Mouse (Mus musculus) heart, postnatal 4 days (tissue): ENCODE measurements around the gene Dpf3. TPM values are rescaled to one million over a fixed set of nuclear protein-coding genes. Genes with fewer than 3 reads are reported as not detected.
A peak's percentile ranks its signal among the peaks of the same experiment; 100 is the strongest.

Experiments
- DNase-seq: peaks from one replicate; pipeline ENCODE4 v3.0.0; 2021
- total RNA-seq, 2 experiments: library from RNA; stranded (reverse); gene quantifications; 2 replicates each; pipeline ENCODE4 v1.2.3; 2021

The Dpf3 gene
- total RNA-seq, result 10 to 100 TPM; 19.6 to 20.2 TPM

DNA sequence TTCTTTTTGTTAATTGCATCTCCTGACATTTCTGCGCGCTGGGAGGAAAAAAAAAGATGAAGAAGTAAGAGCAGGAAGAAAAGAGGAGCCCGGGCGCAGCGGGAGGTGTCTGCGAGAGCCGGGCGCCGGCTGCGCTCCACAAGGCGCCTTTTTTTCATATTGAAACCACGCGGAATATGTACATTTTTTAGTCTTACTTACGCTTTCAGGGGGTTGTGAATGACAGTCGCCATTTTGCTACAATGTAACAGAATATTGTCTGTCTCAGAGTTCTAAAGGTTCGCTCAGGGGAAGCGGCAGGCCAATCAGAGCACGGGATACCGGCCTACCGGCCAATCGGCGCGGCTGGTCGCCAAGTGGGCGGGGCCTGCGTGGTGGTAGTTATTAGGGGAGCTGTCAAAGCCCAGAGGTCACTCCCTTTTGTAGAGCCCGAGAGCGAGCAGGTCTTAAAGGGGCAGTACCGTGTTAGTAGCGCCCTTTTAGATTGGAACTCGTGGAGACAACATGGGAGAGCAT is at the start of gene Dpf3:
TSS of gene Dpf3 (minus strand) at position 241 of the 516 bp plus-strand sequence.
- peak; percentile 100 for DNase-seq

DNA sequence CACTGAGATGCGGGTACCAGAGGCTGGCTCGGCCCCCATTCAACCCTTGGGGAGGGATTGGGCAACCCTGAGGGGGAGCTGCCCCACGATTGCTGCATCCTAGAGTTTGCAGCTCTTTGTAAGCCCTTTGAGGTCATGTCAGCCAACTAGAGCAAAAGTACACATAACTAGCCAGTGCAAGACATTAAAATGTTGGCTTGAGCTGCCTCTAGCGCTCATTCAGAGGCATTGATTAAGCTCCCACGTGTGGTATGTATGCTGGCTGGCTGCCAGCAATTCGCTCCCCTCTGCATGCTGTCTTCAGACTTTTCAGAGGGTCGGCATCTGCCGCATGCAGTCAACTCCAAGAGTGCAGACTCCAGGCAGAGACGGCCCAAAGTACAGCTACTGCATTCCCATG is 48.5 kb upstream of the Dpf3 start:
- DNase-seq, result no peak

DNA sequence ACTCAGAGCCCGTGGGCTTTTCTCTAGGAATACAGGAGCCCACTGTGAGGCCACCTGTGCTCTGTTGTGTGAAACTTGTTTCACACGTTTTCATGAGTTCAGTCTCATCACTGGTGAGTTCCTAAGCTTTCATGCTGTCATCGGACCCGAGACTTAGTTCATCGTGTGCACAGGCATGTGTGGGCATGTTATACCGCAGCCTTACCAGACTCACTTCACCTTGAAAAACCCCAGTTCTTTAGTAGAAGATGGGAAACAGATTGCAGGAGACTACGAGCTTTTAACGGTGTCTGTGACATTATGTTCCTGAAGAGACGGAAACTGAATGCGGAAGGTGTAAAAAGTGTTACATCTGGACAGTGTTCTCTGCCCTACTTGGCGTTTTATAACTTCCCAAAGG is 47.9 kb upstream of the Dpf3 start:
- no peak for DNase-seq

DNA sequence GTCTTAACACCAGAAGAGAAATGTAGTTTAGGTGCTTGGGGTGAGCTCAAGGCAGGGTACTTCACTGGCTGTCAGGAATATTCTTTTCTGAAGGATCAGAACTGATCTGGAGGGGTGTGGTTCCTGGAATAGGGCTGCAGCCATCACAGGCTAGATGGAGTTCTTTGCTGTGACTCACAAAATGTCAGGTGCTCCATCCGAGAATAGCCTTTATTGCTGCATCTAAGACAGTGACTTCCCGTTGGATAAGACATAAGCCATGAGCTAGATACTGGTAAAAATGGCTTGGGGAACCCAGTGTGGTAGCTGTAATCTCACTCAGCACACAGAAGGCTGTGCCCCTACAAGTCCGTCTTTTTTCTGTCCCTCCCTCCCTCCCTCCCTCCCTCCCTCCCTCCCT is 46.7 kb upstream of the Dpf3 start:
- no peak for DNase-seq

DNA sequence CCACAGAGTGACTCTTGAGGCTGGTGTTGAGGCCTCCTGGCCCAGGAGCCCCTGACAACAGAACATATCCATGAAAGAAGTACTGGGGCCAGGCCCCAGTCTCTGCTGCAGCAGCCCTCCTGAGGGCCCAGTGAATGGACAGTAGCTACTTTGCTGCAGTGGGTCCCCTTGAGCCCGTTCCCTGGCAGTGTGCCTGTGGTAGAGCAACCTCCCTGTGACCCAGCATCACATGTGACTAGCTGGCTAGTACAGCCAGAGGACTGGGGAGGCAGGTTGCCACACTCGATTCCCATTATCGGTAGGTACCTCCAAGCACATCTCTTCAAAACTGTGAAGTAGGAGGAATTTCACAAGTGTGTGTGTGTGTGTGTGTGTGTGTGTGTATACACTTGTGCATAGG is 45.5 kb upstream of the Dpf3 start:
- DNase-seq, result peak; percentile 53

DNA sequence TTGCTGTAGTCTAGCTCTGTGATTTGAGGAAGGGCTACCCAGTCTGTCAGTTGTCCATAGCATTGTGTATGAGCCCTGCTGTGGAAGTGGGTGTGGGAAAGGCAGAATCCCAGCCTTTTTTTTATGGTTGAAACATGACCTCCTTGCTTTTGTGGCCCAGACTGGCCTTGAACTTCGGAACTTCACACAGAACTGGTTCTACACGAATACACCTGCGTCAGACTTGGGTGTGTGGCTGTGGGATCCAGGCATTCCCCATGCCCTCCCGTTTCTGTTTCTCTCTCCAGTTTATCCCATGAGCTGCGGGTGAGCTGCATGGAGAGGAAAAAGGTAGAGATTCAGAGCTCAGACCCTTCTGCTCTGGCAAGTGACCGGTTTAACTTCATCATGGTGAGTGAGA is 44.5 kb upstream of the Dpf3 start:
- DNase-seq, result no peak

DNA sequence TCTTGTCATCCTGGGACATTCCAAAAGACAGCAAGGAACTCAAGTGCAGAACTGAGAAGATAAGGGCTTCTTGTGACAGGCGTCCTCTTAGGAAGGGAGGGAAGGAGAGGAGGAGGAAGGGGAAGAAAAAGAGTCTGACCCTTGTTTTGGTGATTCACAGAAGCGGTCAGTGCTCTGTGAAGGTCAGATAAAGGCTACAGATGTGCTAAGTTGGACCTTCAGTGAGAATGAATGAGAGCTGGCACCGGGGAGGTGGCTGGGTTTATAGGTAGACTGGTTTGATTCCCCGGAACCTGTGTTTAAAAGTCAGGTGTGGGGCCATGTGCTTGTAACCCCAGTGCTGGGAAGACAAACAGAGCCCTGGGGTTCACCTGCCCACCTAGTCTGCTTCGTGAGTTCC is 41.1 kb upstream of the Dpf3 start:
- no peak for DNase-seq

DNA sequence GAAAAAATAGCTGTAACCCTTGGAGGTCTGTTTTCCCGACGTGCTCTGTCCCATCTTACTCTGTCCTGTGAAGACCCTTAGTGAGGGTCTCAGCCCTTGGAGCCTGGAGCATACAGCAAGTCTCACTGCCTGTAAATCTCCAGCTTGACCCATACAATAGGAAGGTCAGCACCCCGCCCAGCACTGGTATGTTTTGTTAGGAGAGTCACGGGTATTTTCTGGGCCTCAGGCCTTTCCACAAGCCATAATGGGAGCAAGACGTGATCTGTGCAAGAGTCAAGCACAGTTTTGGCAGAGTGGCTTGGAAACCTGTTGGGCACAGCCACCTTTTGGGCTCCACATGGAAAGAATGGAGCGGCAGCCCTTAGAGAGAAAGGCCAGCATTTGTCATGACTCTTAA is 40.3 kb upstream of the Dpf3 start:
- no peak for DNase-seq

DNA sequence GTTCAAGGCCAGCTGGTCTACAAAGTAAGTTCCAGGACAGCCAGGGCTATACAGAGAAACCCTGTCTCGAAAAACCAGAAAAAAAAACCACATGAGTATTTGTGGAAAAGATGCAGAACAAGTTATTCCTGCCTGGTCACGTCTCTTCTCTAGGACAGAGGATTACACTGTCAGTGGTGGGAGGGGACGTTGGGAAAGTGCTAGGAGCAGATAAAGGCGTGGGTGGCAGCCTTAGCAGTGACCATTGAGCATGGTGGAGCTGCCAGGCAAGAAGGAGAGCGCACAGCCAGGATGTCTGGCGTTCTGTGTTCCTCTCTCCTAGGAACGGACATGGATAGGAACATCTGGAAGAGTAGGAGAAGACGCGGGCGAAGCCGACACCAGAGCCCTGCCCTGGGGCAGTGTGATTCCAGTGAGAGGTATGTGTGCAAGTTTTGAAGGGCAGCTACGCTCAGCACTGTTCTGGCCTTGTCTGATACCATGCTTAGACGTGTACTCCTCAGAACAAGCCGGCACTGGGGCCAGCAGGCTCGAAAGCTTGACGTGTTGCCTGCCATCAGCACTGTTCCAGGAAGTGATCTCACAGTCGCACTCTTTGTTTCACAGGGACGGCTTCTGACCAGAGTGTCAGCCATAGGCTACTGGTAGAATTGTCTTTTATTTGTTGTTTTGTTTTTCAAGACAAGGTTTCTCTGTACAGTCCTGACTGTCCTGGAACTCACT is 38.5 kb upstream of the Dpf3 start:
- DNase-seq, result no peak

DNA sequence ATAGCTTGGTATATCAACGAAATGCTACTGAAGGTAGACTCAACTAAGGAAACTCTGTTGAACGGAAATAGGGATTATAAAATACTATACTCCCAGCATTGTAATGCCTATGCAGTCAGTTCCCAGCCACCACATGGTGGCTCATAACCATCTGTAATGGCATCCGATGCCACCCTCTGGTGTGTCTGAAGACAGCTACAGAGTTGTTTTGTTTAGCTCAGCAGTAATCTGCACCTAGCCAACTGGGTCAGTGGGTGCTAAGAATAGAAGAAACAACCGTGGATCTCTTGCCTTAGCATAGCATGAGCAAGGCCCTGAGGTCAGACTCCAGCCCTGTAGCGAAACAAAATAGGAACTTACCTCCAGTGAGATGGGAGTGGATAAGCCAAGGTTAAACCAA is 36.8 kb upstream of the Dpf3 start:
- no peak for DNase-seq

DNA sequence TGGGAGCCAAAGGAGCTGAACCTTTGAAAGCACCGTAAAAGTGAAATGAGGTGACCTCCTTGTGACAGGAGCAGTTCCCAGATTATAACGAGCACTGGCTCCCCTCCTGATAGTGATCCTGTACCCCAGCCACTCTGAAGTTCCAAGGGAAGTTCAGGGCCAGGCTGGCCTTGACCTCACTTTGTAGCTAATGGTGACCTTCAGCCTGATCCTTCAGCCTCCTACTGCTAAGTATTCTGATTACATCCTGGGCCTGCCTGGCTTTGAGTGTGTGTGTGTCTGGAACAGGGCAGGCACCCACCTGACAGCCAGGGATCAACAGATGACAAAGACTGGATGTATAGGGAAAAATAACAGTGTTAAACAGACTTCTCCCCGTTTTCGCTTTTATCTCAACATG is 36.4 kb upstream of the Dpf3 start:
- no peak for DNase-seq

DNA sequence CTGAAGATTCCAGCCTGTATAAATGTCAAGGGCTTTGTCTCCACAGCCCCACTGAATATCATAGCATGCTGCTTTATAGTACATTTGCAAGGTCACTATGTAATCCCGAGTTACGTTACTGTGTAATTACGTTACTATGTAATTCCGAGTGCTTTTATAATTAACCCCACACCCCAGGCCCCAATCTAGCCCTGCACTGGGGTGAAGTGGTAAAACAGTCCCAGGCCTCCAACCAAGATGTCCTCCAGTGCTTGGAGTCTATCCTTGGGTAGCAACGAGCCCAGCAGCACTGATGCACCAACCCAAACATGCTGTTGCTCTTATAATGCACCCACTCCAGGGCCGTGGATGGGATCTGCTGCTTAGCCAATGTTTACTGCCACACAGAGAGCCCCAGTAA is 35.5 kb upstream of the Dpf3 start:
- DNase-seq, result no peak

DNA sequence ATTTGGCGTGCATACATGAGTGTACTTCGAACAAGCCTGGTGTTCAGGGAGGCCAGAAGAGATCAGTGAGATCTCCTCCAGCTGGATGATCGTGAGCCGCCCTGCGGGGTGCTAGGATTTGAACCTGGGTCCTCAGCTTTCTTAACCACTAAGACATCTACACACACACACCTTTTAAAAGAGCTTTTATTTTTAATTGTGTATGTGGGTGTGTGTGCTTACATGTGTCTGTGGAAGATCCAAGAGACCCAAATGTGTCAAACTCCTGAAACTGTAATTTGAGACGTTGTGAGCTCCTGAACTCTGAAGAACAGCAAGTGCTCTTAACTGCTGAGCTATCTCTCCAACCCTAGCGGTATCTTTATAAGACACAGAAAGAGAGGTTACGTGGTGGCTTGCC is 33.6 kb upstream of the Dpf3 start:
- DNase-seq, result no peak

DNA sequence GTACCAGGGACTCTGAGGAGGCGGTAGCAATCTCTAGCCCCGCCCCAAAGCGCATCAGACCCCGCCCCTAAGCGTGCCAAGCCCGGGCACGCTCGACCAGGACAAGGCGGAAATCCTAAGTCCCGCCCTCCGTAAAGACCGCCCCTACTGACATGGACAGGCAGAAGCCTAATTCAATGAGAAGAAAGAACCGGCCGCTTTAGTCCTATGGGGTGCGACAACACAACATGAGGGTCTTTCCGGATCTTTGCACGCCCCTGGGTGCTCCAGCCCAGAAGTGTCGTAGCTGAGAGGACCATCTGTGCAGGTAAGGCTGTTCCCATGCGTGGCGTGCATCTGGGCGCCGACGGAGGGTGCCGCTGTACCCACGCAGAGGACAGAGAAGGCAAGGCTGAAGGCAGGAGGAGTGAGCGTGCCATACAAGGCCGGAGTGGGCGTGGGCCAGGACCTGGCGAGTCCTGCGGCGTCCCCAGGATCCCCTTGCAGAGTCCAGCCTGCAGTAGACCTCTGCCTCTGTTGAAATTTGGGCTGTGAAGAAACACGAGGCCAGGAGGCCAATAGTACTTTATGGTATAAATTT is 32.9 kb upstream of the Dpf3 start, which contains the start of gene Dcaf4:
TSS of gene Dcaf4 (plus strand) at position 156 of the 580 bp plus-strand sequence.
- peak; percentile 99 for DNase-seq

DNA sequence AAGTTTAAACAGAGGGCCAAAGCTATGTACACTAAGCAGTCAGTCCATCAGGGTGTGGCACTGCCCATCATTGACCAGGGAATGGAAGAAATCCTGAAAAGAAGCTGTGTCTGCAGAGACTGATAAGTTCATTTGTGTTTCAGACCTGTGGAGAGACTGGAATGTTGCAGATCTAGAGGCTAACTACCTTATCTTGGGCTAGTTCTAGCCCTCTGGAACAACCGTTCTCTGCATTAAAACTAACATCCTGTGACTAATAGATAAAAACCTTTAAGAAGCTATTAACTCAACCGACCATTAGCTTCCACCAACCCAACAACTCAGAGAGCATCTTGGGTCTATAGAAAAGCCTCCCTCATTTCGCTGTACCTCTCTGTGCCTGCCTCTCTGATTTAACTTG is 30.1 kb upstream of the Dpf3 start:
- DNase-seq, result no peak

DNA sequence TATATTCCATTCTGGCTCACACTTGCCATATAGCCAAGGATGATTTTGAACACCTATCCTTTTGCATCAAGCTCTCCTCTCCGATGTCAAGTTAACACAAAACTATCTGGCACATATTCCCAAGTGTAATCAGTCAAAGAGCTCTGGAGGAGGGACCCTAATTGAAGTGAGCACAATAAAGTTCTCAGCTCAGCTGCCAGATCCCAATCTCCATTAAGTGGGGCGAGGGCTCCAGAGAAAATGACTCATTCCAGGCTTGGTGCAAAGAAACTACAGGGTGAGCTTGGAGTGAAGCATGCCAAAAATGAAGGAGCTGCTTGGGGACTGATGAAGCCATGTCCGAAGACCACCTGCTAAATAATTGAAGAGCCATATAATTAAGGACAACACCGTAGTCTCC is 26.7 kb upstream of the Dpf3 start:
- no peak for DNase-seq

DNA sequence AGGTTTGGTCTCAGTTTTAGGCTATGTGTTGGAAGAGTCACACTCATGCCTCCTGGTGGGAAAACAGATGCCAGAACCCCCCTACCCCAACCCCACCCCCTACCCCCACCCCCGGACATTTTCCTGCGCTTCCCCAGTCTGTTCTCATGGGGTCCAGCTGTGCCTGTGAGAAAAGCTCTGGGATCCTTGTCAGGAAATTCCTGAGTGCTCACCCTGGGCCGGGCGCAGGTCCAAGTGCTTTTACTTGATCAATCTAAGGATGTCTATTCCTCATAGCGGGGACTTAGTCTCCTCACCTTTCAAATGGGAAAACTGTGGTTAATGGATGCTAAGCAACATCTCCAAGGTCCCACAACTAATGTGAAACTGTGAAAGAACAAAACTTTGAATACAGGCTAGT is 25.7 kb upstream of the Dpf3 start:
- peak; percentile 51 for DNase-seq

DNA sequence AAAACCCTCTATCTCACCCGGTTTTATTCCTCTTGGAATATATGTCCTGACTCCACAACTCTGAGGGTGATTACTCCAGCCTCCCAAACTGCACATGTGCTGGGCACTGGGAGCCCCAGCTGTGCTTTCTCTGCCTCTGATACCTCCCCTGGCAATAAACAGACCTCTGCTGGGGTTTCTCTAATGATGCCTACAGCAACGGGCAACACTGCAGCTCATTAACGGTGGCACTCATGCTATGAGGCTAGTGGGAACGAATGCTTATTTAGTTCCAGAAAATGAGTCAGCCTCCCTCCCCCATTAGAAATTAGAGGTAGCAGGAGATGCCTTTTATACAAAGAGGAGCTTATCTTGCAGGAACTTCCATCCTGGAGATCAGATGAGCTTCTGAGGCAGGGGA is 25.3 kb upstream of the Dpf3 start:
- no peak for DNase-seq

DNA sequence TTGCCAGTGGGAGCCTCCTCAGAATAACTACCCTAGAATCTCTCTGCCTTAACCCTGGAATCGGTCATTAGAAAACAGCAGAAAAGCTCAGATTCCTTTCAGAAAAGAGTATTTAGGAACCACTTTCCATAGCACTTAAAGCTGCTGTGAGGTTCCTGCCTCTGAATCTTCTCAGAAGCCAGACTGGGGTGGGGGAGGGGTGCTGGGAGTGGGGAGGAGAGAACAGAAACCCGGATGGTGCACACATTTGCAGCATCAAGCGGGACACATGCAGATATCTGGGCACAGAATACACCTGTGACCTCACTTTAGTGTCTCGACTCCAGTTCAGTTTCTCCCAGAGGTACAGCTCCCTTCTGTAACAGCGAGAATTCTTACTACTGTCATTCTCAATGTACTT is 23.1 kb upstream of the Dpf3 start:
- DNase-seq, result no peak

DNA sequence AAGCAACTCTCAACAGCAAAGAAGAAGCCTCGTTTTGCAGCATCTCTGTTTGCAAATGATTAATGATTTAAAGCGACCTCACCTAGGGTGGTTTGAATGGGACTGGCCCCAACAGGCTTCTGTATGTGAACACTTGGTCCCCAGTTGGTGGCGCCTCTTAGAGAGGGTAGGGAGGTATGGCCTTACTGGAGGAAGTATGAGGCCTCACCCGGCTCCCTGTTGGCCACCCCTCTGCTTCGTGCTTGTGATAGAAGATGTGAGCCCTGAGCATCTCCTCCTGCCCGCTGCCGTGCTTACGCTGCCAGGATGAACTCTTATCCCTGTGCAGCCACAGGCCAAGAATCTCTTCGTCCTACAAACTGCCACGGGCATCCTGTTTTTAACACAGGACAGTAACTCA is 19.0 kb upstream of the Dpf3 start:
- DNase-seq, result no peak

DNA sequence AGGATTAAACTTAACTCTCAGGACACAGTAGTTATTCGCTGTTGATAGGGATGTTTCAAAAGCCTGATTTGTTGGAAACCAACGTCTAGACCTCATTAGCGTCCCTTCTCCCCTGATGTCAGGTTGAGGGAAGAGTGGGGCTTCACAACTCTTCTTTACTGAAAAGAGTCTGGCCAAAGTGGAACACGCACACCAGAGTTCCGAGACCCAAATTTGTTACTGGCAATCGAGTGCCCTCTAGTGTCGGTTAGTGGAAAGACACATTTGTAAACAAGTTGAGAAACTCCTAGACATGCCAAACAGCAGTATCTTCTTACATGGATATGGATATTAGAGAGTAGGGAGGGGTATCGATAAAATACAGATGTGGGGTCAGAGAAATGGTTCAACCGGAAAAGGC is 14.7 kb upstream of the Dpf3 start:
- peak; percentile 74 for DNase-seq

DNA sequence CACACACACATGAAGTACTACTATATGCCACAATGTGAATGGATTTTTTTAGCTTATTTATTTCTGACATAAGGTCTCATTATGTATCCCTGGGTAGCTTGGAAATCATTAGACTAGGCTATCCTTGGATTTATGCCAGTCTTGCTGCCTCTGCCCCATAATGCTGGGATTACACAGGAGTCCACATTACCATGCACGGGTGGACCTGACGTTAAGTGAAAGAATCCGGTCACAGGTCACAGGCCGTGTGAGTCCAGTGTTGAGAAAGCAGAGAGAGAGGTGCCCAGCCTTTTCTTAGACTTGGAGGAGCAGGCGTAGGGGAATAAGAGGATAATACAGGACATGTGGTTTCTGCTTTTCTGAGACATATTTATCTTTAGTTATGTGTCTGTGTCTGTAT is 11.7 kb upstream of the Dpf3 start:
- no peak for DNase-seq

DNA sequence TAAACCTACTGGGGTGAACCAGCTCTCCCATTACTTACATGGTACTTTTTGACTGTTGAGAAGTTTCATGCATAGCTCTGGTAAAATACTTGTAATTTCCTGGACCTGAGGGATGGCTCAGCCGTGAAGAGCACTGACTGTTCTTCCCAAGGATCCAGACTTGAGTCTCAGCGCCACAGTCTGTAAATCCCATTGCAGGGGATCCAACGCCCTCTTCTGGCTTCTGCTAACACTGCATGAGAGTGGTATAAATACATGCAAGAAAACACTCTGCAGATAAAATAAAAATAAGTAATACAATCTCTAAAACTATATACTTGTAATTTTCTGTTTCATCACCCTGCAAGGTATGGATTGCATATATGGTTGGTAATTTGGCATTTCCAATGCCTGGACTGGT is 10.4 kb upstream of the Dpf3 start:
- DNase-seq, result no peak

DNA sequence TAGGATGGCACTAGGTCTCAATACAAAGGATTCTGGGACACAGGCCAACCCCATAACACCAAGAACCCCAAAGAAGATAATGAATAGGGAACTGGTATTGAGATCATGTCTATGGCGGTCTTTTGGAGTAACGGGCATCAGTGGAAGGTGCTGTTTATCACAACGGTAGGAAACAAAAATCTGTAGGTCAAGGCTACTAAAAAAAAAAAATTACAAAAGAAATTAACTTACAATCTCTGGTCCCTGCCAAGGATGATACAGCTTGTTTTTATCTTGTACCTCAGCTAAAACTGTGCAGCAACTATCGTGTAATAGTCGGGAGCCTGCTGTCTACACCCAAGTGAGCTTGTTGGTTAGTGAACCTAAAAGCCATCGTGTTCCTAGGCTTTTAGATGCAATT is 9.2 kb upstream of the Dpf3 start:
- DNase-seq, result no peak

DNA sequence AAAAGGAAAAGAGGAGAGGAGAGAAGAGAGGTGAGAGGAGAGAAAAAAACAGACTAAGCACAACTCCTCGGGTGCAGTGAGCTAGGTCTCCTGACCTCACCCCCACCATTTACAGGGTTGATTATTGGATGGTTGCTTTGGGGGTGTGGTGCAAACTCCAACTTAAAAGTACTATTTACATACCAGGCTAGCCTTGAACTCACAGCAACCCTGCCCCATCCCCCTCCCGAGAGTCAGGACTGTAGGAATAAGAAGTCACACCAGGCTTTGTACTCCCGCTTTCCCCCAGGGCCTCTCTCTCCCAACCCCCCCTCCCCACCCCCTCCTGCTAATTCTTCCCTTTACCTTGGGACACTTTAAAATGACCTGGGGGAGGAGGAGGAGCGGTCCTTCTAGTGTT is 8.8 kb upstream of the Dpf3 start:
- no peak for DNase-seq
